Mouse (Mus musculus) heart, embryonic 16.5 days (tissue): ENCODE data around the gene Trip12. TPM values are rescaled to one million over a fixed set of nuclear protein-coding genes. Genes with fewer than 3 reads are reported as not detected.

Source experiments
- microRNA-seq: library from miRNA; unstranded; fragments of <30 nt; microRNA quantifications from one replicate; pipeline ENCODE4, GENCODE M21; 2017
- polyA plus RNA-seq: library from polyadenylated mRNA; unstranded; fragments of >200 nt; fragmentation: Nextera tagmentation; extraction: Ambion mirVana; gene quantifications from 2 replicates; pipeline ENCODE4 v1.2.1, GENCODE M21; 2015

The Trip12 gene
- polyA plus RNA-seq, 1 experiment from 2014 or later, result 48.9 TPM

Small RNAs within 50 kb of the gene (microRNA-seq; reads per million reads assigned to microRNA genes)
- 2.6 reads per million, percentile 7 among the genes with 10 or more reads in this experiment for gene Mir5126

Other genes with a start within 250 kb of the Trip12 start
- gene Dner, start 144.3 kb downstream of the Trip12 start, polyA plus RNA-seq, result 0.38 and 0.51 TPM in 2 replicates
- gene Fbxo36, start 675 bp downstream of the Trip12 start, polyA plus RNA-seq, result 6.9 and 10.0 TPM in 2 replicates
- not detected in 2 replicates for gene Slc16a14, start 94.6 kb upstream of the Trip12 start, polyA plus RNA-seq